Mouse (Mus musculus): ENCODE measurements around the gene Alppl2. TPM values are rescaled to one million over a fixed set of nuclear protein-coding genes. Genes with fewer than 3 reads are reported as not detected.

The Alppl2 gene
- not detected in 2 replicates for polyA plus RNA-seq (2015; fragmentation: Nextera tagmentation; extraction: Ambion mirVana)

DNA sequence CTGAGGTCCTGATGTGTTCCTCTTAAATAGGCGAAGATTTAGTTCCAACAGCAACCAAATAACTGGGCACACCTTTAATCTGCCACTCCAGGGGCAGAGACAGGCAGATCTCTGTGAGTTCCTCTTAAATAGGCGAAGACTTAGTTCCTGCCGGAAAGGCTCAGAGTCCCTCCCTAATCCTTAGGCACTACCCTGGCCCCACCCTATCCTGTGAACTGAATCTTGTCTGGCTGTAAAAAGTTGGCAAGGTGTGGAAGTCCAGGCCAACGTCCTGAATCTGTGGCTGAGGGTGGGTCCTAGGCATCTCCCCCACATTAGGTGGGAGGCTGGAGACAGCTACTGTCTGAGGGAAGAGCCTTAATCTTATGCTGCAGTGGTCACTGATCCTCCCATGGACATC, at the start of gene Alppl2:
TSS of gene Alppl2 (minus strand) at position 101 of the 400 bp plus-strand sequence.
- 85% methylated on average over 4 of the region's 4 CpGs for WGBS
- ATAC-seq (ENCODE audit: low FRiP score, low read depth), result no peak
- Histone ChIP-seq H3K9me3 (no peaks in the 10 kb centered on the region), H3K9ac (no peak within 1 kb of the TSS), H3K27ac (no peak within 1 kb of the TSS), H3K27me3 (no peaks in the 10 kb centered on the region), H3K4me1 (no peaks in the 10 kb centered on the region), H3K36me3 (no peaks in the 10 kb centered on the region), H3K4me2 (replicated peaks) (no peak within 1 kb of the TSS), H3K4me3 (no peak within 1 kb of the TSS)

- no peak for ATAC-seq (ENCODE audit: low FRiP score, low read depth)
- Histone ChIP-seq H3K9me3 (no peaks in the 10 kb centered on the region), H3K36me3 (no peaks in the 10 kb centered on the region), H3K27ac (no peak overlapping the region), H3K4me2 (replicated peaks) (no peak overlapping the region), H3K9ac (no peak overlapping the region), H3K4me3 (no peak overlapping the region), H3K4me1 (0 out of 2 replicates have a peak, but pooled peaks cover 3% of the 10 kb centered on the region), H3K27me3 (peaks cover 29% of the 10 kb centered on the region)
- WGBS, result 76% methylated on average over 4 of the region's 4 CpGs
These were observed 42.1 kb upstream of the Alppl2 start for GRCm38 (mm10) chr1:87131803-87132202.

DNA sequence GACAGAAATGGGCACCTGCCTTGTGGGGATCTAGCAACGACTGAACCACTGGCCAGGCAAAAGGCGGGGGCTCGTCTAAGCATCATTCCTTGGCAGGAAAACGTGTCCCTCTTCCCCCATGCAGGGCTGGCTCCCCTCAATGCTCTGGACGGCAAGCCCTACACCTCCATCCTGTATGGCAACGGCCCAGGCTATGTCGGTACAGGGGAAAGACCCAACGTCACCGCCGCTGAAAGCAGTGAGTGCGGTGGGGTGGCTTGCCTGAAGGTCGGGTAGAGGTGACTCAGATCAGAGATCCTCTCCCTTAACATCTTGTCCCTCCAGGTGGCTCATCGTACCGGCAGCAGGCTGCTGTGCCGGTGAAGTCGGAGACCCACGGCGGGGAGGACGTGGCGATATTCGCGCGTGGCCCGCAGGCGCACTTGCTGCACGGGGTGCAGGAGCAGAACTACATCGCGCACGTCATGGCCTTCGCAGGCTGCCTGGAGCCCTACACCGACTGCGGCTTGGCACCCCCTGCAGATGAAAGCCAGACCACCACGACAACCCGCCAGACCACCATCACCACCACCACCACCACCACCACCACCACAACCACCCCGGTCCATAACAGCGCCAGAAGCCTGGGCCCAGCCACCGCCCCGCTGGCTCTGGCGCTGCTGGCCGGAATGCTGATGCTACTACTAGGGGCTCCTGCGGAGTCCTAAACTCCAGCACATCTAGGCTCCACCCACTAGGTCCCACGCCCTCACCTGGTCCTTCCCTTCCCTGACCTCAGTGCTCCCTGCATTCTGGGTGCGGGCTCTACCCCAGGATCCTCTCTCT, 37.7 kb upstream of the Alppl2 start:
- no peak for ATAC-seq (ENCODE audit: low FRiP score, low read depth)
- Histone ChIP-seq H3K9ac (no peak overlapping the region), H3K36me3 (no peaks in the 10 kb centered on the region), H3K9me3 (no peaks in the 10 kb centered on the region), H3K4me3 (peak overlapping the region; percentile 23), H3K27ac (no peak overlapping the region), H3K4me1 (0 out of 2 replicates have a peak, but pooled peaks cover 3% of the 10 kb centered on the region), H3K27me3 (peaks cover 52% of the 10 kb centered on the region), H3K4me2 (replicated peaks) (peak overlapping the region; percentile 52)
- 8% methylated on average over 43 of the region's 43 CpGs for WGBS

DNA sequence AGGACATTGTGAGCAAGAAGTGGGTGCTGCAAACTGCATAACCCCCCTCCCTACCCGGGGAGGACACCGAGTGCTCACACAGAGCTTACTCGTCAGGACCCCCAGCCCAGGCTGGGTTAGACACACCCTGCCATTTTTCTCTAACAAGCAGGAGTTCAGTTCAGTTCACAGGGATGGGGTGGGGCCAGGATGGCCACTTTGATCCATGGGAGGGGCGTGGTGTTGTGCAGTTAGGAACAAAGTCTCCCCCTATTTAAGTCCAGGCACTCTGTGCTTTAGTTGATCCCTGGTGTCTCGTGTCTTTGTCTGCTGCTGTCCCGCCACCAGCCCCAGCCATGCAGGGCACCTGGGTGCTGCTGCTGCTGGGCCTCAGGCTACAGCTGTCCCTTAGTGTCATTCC, 34.9 kb upstream of the Alppl2 start, which contains the start of gene Akp3:
TSS of gene Akp3 (plus strand) at position 301 of the 400 bp plus-strand sequence.
- H3K4me1 ChIP-seq, result 0 out of 2 replicates have a peak, but pooled peaks cover 3% of the 10 kb centered on the region
- WGBS, result 68% methylated on average over 6 of the region's 6 CpGs
- no peak within 1 kb of the TSS for H3K27ac ChIP-seq
- no peaks in the 10 kb centered on the region for H3K36me3 ChIP-seq
- H3K4me2 ChIP-seq (replicated peaks), result no peak within 1 kb of the TSS
- H3K27me3 ChIP-seq, result peaks cover 51% of the 10 kb centered on the region
- ATAC-seq (ENCODE audit: low FRiP score, low read depth), result no peak
- H3K4me3 ChIP-seq, result no peak within 1 kb of the TSS
- no peaks in the 10 kb centered on the region for H3K9me3 ChIP-seq
- no peak within 1 kb of the TSS for H3K9ac ChIP-seq

GRCm38 (mm10) chr1:87114784-87115183, 25.1 kb upstream of the Alppl2 start:
- Histone ChIP-seq H3K27me3 (no peaks in the 10 kb centered on the region), H3K4me2 (replicated peaks) (no peak overlapping the region), H3K4me1 (no peaks in the 10 kb centered on the region), H3K36me3 (no peaks in the 10 kb centered on the region), H3K9ac (no peak overlapping the region), H3K9me3 (no peaks in the 10 kb centered on the region), H3K27ac (no peak overlapping the region), H3K4me3 (no peak overlapping the region)
- WGBS, result 92% methylated on average over 1 of the region's 1 CpGs
- ATAC-seq (ENCODE audit: low FRiP score, low read depth), result no peak

GRCm38 (mm10) chr1:87111719-87112354, 22.1 kb upstream of the Alppl2 start:
- Histone ChIP-seq H3K27me3 (no peaks in the 10 kb centered on the region), H3K4me2 (replicated peaks) (no peak overlapping the region), H3K27ac (no peak overlapping the region), H3K36me3 (no peaks in the 10 kb centered on the region), H3K9me3 (no peaks in the 10 kb centered on the region), H3K4me1 (no peaks in the 10 kb centered on the region), H3K9ac (no peak overlapping the region), H3K4me3 (no peak overlapping the region)
- ATAC-seq (ENCODE audit: low FRiP score, low read depth), result no peak
- WGBS, result 42% methylated on average over 9 of the region's 9 CpGs

DNA sequence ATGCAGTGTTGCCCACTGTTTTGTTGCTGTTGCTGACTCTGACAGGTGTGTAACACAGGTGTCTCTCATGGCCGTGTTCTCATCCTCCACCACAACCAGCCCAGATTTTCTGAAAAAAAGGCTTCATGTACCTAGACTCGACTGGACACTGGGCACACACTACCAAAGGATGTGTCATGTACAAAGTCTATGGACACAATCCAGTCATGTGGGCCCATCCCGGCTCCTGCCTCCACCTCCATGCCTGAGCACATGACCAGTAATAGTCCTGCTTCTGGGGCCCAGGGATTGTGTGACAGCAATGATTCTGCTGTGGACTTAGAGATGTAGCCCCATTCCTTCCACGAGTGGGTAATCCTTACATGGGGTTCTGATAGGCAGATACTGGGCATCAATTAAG, 18.8 kb upstream of the Alppl2 start:
- Histone ChIP-seq H3K4me2 (replicated peaks) (no peak overlapping the region), H3K36me3 (no peaks in the 10 kb centered on the region), H3K4me3 (no peak overlapping the region), H3K27me3 (no peaks in the 10 kb centered on the region), H3K27ac (no peak overlapping the region), H3K9ac (no peak overlapping the region), H3K9me3 (no peaks in the 10 kb centered on the region), H3K4me1 (no peaks in the 10 kb centered on the region)
- ATAC-seq (ENCODE audit: low FRiP score, low read depth), result no peak
- WGBS, result 86% methylated on average over 4 of the region's 4 CpGs

GRCm38 (mm10) chr1:87106536-87106935, 16.8 kb upstream of the Alppl2 start:
- 80% methylated on average over 8 of the region's 8 CpGs for WGBS

GRCm38 (mm10) chr1:87103936-87104335, 14.2 kb upstream of the Alppl2 start:
- no peaks in the 10 kb centered on the region for H3K9me3 ChIP-seq
- no peak overlapping the region for H3K9ac ChIP-seq
- H3K4me2 ChIP-seq (replicated peaks), result no peak overlapping the region
- no peaks in the 10 kb centered on the region for H3K27me3 ChIP-seq
- no peak for ATAC-seq (ENCODE audit: low FRiP score, low read depth)
- H3K36me3 ChIP-seq, result no peaks in the 10 kb centered on the region
- no peak overlapping the region for H3K27ac ChIP-seq
- H3K4me1 ChIP-seq, result no peaks in the 10 kb centered on the region
- H3K4me3 ChIP-seq, result no peak overlapping the region
- WGBS, result 88% methylated on average over 1 of the region's 1 CpGs

More at GRCm38 (mm10) chr1:87106536-87106935, 16.8 kb upstream of the Alppl2 start:
- Histone ChIP-seq H3K9me3 (no peaks in the 10 kb centered on the region), H3K4me2 (replicated peaks) (no peak overlapping the region), H3K27ac (no peak overlapping the region), H3K36me3 (no peaks in the 10 kb centered on the region), H3K4me3 (no peak overlapping the region), H3K27me3 (no peaks in the 10 kb centered on the region), H3K9ac (no peak overlapping the region), H3K4me1 (no peaks in the 10 kb centered on the region)
- ATAC-seq (ENCODE audit: low FRiP score, low read depth), result no peak

- no peak overlapping the region for H3K4me2 ChIP-seq (replicated peaks)
- no peak overlapping the region for H3K4me3 ChIP-seq
These were observed 12.4 kb upstream of the Alppl2 start for GRCm38 (mm10) chr1:87102114-87102513.

DNA sequence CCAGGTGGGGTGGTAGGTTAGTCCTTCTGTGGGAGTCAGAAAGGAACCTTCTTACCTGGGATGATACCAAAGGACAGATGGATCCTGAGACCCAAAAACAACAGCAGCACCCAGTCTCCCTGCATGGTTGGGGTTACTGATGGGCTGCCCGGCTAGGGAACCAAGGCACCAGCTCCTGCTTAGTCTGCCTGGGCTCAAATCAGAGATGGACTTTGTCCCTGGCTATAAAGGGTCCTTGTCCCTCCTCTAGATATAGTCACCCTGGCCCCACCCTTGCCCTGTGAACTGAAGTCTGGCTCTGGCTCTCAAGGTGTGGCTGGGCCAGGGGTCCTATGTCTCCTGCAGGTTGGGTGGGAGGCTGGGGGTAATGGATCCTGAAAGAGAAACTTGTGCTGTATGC, 11.7 kb upstream of the Alppl2 start, which contains the start of gene Alpi:
TSS of gene Alpi (minus strand) at position 196 of the 400 bp plus-strand sequence.
- no peak within 1 kb of the TSS for H3K27ac ChIP-seq
- no peaks in the 10 kb centered on the region for H3K9me3 ChIP-seq
- no peaks in the 10 kb centered on the region for H3K36me3 ChIP-seq
- no peak for ATAC-seq (ENCODE audit: low FRiP score, low read depth)
- H3K9ac ChIP-seq, result no peak within 1 kb of the TSS
- WGBS, result 87% methylated on average over 1 of the region's 1 CpGs
- H3K4me3 ChIP-seq, result no peak within 1 kb of the TSS
- H3K4me1 ChIP-seq, result 0 out of 2 replicates have a peak, but pooled peaks cover 2% of the 10 kb centered on the region
- H3K4me2 ChIP-seq (replicated peaks), result no peak within 1 kb of the TSS
- H3K27me3 ChIP-seq, result peaks cover 6% of the 10 kb centered on the region; the same call in 1 of the 2 replicates

More at GRCm38 (mm10) chr1:87102114-87102513, 12.4 kb upstream of the Alppl2 start:
- H3K9me3 ChIP-seq, result no peaks in the 10 kb centered on the region
- WGBS, result 84% methylated on average over 3 of the region's 3 CpGs
- H3K9ac ChIP-seq, result no peak overlapping the region
- no peak for ATAC-seq (ENCODE audit: low FRiP score, low read depth)
- H3K27me3 ChIP-seq, result peaks cover 4% of the 10 kb centered on the region; the same call in 1 of the 2 replicates
- 0 out of 2 replicates have a peak, but pooled peaks cover 2% of the 10 kb centered on the region for H3K4me1 ChIP-seq
- no peaks in the 10 kb centered on the region for H3K36me3 ChIP-seq
- H3K27ac ChIP-seq, result no peak overlapping the region

DNA sequence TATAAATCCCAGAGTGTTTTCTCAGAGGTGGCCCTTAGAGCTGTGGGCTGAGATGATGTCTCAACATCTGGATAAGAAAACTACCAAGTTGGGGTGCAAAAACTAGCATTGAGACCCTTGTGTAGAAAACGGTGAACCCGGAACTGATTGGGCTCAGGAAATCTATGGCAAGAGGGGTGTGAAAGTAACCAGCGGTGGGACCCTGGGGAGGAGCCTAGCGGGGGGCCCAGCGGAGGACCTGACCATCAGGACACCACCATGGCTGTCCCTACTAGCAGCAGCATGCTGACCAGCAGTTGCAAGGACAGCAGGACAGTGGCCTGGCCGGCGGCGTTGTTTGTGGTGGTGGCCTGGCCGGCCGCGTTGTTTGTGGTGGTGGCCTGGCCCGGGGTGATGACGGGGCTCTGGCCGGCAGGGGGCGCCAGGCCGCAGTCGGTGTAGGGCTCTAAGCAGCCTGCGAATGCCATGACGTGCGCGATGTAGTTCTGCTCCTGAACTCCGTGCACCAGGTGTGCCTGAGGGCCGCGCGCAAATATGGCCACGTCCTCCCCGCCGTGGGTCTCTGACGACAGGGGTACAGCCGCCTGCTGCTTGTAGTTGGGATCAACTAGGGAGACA, 8.7 kb upstream of the Alppl2 start:
- H3K9ac ChIP-seq, result no peak overlapping the region
- no peaks in the 10 kb centered on the region for H3K36me3 ChIP-seq
- no peak overlapping the region for H3K27ac ChIP-seq
- no peak overlapping the region for H3K4me3 ChIP-seq
- H3K9me3 ChIP-seq, result no peaks in the 10 kb centered on the region
- 11% methylated on average over 30 of the region's 30 CpGs for WGBS
- H3K27me3 ChIP-seq, result peaks cover 6% of the 10 kb centered on the region; the same call in 1 of the 2 replicates
- H3K4me1 ChIP-seq, result 0 out of 2 replicates have a peak, but pooled peaks cover 2% of the 10 kb centered on the region
- peak overlapping the region; percentile 41 for H3K4me2 ChIP-seq (replicated peaks)
- peak; percentile 66; the same call in 1 of the 2 replicates for ATAC-seq (ENCODE audit: low FRiP score, low read depth)

All from limb, embryonic 13.5 days (tissue).